Mouse (Mus musculus) lung, embryonic 14.5 days (tissue): ENCODE results near the gene Otof. TPM values are rescaled to one million over a fixed set of nuclear protein-coding genes. Genes with fewer than 3 reads are reported as not detected.
A peak's percentile ranks its signal among the peaks of the same experiment; 100 is the strongest.

ENCODE experiments used
- ATAC-seq: fragments of 200-750 bp; cut with Nextera tagmentation; 2 replicates; pipeline ENCODE4 v1.8.0; 2017; ENCODE audit warnings: mild to moderate bottlenecking, moderate TSS enrichment, moderate library complexity; ENCODE audit not compliant: insufficient read depth
- DNase-seq: peaks from one replicate; pipeline ENCODE4 v3.0.0-alpha.2; 2015
- H3K27ac ChIP-seq: fragments of 300-500 bp; sonication (generic); 2 replicates; pipeline ENCODE4 v1.5.1; 2014; ENCODE audit warnings: low read depth, mild to moderate bottlenecking, moderate library complexity
- H3K27me3 ChIP-seq: fragments of 300-500 bp; sonication (generic); 2 replicates; pipeline ENCODE4 v1.6.1; 2014; ENCODE audit warnings: low read length, control low read depth; ENCODE audit not compliant: insufficient read depth
- H3K36me3 ChIP-seq: fragments of 300-500 bp; sonication (generic); 2 replicates; pipeline ENCODE4 v1.6.1; 2014; ENCODE audit warnings: control low read depth; ENCODE audit not compliant: insufficient read depth
- H3K4me1 ChIP-seq: fragments of 300-500 bp; sonication (generic); 2 replicates; pipeline ENCODE4 v1.6.1; 2014; ENCODE audit warnings: antibody characterized with exemption, control low read depth; ENCODE audit not compliant: insufficient read depth
- H3K4me2 ChIP-seq: fragments of 300-500 bp; sonication (generic); 2 replicates; pipeline ENCODE4 v1.6.1; 2014; ENCODE audit warnings: mild to moderate bottlenecking
- H3K4me3 ChIP-seq: fragments of 300-500 bp; sonication (generic); 2 replicates; pipeline ENCODE4 v1.5.1; 2014; ENCODE audit warnings: low read depth, low read length
- H3K9ac ChIP-seq: fragments of 300-500 bp; sonication (generic); 2 replicates; pipeline ENCODE4 v1.6.1; 2014
- H3K9me3 ChIP-seq: fragments of 300-500 bp; sonication (generic); 2 replicates; pipeline ENCODE4 v1.6.1; 2016; ENCODE audit warnings: low read depth, low read length, control low read depth
- CTCF ChIP-seq: IDR thresholded peaks from 2 replicates; pipeline ENCODE4 v1.5.1; 2016; ENCODE audit warnings: antibody characterized with exemption, low read depth
- WGBS: fragments of 180-500 bp; shearing (Covaris S2); extraction: QIAGEN DNeasy Blood & Tissue Kit; methylation state at CpG from one replicate; pipeline ENCODE4 v1.1.7; 2014; 5-methylcytosine and 5-hydroxymethylcytosine counted together
- polyA plus RNA-seq: library from polyadenylated mRNA; unstranded; fragments of >200 nt; fragmentation: Nextera tagmentation; extraction: Ambion mirVana; gene quantifications from 2 replicates; pipeline ENCODE4 v1.2.1, GENCODE M21; 2014

Otof gene
- polyA plus RNA-seq, 1 experiment from 2014 or later: 1.7 TPM

GRCm38 (mm10) chr5:30367405-30367804 lies 94.3 kb downstream of the Otof start:
- no peak overlapping the region for H3K27ac ChIP-seq
- H3K4me2 ChIP-seq: no peak overlapping the region
- DNase-seq (no peak), ATAC-seq (no peak)
- no peak for TF ChIP-seq CTCF
- no peaks in the 10 kb centered on the region for H3K27me3 ChIP-seq
- no peak overlapping the region for H3K9ac ChIP-seq
- H3K4me3 ChIP-seq: no peak overlapping the region
- H3K4me1 ChIP-seq: no peaks in the 10 kb centered on the region
- 73% methylated on average over 8 of the region's 8 CpGs for WGBS
- no peaks in the 10 kb centered on the region for H3K36me3 ChIP-seq
- H3K9me3 ChIP-seq: no peaks in the 10 kb centered on the region

GRCm38 (mm10) chr5:30358436-30359099 lies 103.2 kb downstream of the Otof start:
- Histone ChIP-seq H3K9ac (no peak overlapping the region), H3K4me1 (no peaks in the 10 kb centered on the region), H3K9me3 (no peaks in the 10 kb centered on the region), H3K4me3 (no peak overlapping the region), H3K4me2 (no peak overlapping the region), H3K27me3 (no peaks in the 10 kb centered on the region), H3K36me3 (no peaks in the 10 kb centered on the region), H3K27ac (no peak overlapping the region)
- no peak for TF ChIP-seq CTCF
- 70% methylated on average over 10 of the region's 10 CpGs for WGBS
- ATAC-seq: no peak
- peak; percentile 44 for DNase-seq

- DNase-seq: no peak
- Histone ChIP-seq H3K9me3 (no peaks in the 10 kb centered on the region), H3K27ac (no peak overlapping the region), H3K27me3 (no peaks in the 10 kb centered on the region), H3K9ac (no peak overlapping the region), H3K4me1 (no peaks in the 10 kb centered on the region), H3K36me3 (no peaks in the 10 kb centered on the region), H3K4me2 (no peak overlapping the region), H3K4me3 (no peak overlapping the region)
- WGBS: 56% methylated on average over 7 of the region's 7 CpGs
- no peak for ATAC-seq
- TF ChIP-seq CTCF: no peak
Measured at GRCm38 (mm10) chr5:30356647-30357046, 105.1 kb downstream of the Otof start.

- no peak overlapping the region for H3K9ac ChIP-seq
- no peaks in the 10 kb centered on the region for H3K36me3 ChIP-seq
- ATAC-seq: 0 out of 2 replicates have a peak, but pooled peaks have one; percentile 14
- no peaks in the 10 kb centered on the region for H3K4me1 ChIP-seq
- DNase-seq: no peak
- H3K4me3 ChIP-seq: no peak overlapping the region
- H3K27ac ChIP-seq: no peak overlapping the region
- no peaks in the 10 kb centered on the region for H3K9me3 ChIP-seq
- no peak for TF ChIP-seq CTCF
- H3K4me2 ChIP-seq: no peak overlapping the region
- no peaks in the 10 kb centered on the region for H3K27me3 ChIP-seq
- 51% methylated on average over 14 of the region's 14 CpGs for WGBS
Measured at GRCm38 (mm10) chr5:30355559-30356159, 106.1 kb downstream of the Otof start.

- DNase-seq (no peak), ATAC-seq (no peak)
- WGBS: 63% methylated on average over 7 of the region's 7 CpGs
- no peak overlapping the region for H3K27ac ChIP-seq
- no peak overlapping the region for H3K4me2 ChIP-seq
- H3K4me3 ChIP-seq: no peak overlapping the region
- no peak for TF ChIP-seq CTCF
- no peaks in the 10 kb centered on the region for H3K27me3 ChIP-seq
- H3K4me1 ChIP-seq: no peaks in the 10 kb centered on the region
- no peak overlapping the region for H3K9ac ChIP-seq
- no peaks in the 10 kb centered on the region for H3K36me3 ChIP-seq
- no peaks in the 10 kb centered on the region for H3K9me3 ChIP-seq
Measured at GRCm38 (mm10) chr5:30355114-30355513, 106.6 kb downstream of the Otof start.

- Histone ChIP-seq H3K4me2 (no peak overlapping the region), H3K27ac (no peak overlapping the region), H3K9me3 (no peaks in the 10 kb centered on the region), H3K27me3 (no peaks in the 10 kb centered on the region), H3K36me3 (no peaks in the 10 kb centered on the region), H3K4me3 (no peak overlapping the region), H3K9ac (no peak overlapping the region), H3K4me1 (no peaks in the 10 kb centered on the region)
- TF ChIP-seq CTCF: no peak
- 45% methylated on average over 3 of the region's 3 CpGs for WGBS
- no peak for ATAC-seq
- DNase-seq: no peak
Measured at GRCm38 (mm10) chr5:30353605-30354004, 108.1 kb downstream of the Otof start.

- no peak for TF ChIP-seq CTCF
- Histone ChIP-seq H3K4me1 (no peaks in the 10 kb centered on the region), H3K27ac (no peak overlapping the region), H3K27me3 (no peaks in the 10 kb centered on the region), H3K4me3 (no peak overlapping the region), H3K36me3 (no peaks in the 10 kb centered on the region), H3K4me2 (no peak overlapping the region), H3K9me3 (no peaks in the 10 kb centered on the region), H3K9ac (no peak overlapping the region)
- ATAC-seq (peak; percentile 14; the same call in 1 of the 2 replicates), DNase-seq (peak; percentile 37)
- 28% methylated on average over 5 of the region's 5 CpGs for WGBS
Measured at GRCm38 (mm10) chr5:30343886-30344285, 117.8 kb downstream of the Otof start.
